Mouse (Mus musculus): ENCODE results near the gene Gm49322. TPM values are rescaled to one million over a fixed set of nuclear protein-coding genes. Genes with fewer than 3 reads are reported as not detected.

Gm49322 gene
- polyA plus RNA-seq, 1 experiment from 2014 or later, result 4.8 TPM

Small RNAs within 50 kb of the gene (microRNA-seq; reads per million reads assigned to microRNA genes)
- not detected for gene Mir6912 (ENCODE audit: borderline number of aligned reads)

Other genes starting within 250 kb of the Gm49322 start
- gene Plk5, start 249.6 kb upstream of the Gm49322 start, polyA plus RNA-seq (2015; fragmentation: Nextera tagmentation; extraction: Ambion mirVana), result 2.0 and 2.2 TPM in 2 replicates
- 7.2 and 8.4 TPM in 2 replicates for gene Mex3d, start 218.4 kb upstream of the Gm49322 start, polyA plus RNA-seq (2015; fragmentation: Nextera tagmentation; extraction: Ambion mirVana)
- 247 and 250 TPM in 2 replicates for gene Mbd3, start 206.5 kb upstream of the Gm49322 start, polyA plus RNA-seq (2015; fragmentation: Nextera tagmentation; extraction: Ambion mirVana)
- 659 and 673 TPM in 2 replicates for gene Uqcr11, start 199.2 kb upstream of the Gm49322 start, polyA plus RNA-seq (2015; fragmentation: Nextera tagmentation; extraction: Ambion mirVana)
- 133 and 135 TPM in 2 replicates for gene Tcf3, start 172.4 kb upstream of the Gm49322 start, polyA plus RNA-seq (2015; fragmentation: Nextera tagmentation; extraction: Ambion mirVana)
- not detected in 2 replicates for gene Onecut3, start 111.2 kb upstream of the Gm49322 start, polyA plus RNA-seq (2015; fragmentation: Nextera tagmentation; extraction: Ambion mirVana)
- 0.09 and 0.28 TPM in 2 replicates for gene Atp8b3, start 66.9 kb upstream of the Gm49322 start, polyA plus RNA-seq (2015; fragmentation: Nextera tagmentation; extraction: Ambion mirVana)
- 25.8 and 27.1 TPM in 2 replicates for gene Rexo1, start 44.5 kb upstream of the Gm49322 start, polyA plus RNA-seq (2015; fragmentation: Nextera tagmentation; extraction: Ambion mirVana)
- gene Klf16, start 28.7 kb upstream of the Gm49322 start, polyA plus RNA-seq (2015; fragmentation: Nextera tagmentation; extraction: Ambion mirVana), result 9.4 and 11.3 TPM in 2 replicates
- gene Abhd17a, start 15.7 kb upstream of the Gm49322 start, polyA plus RNA-seq (2015; fragmentation: Nextera tagmentation; extraction: Ambion mirVana), result 112 and 115 TPM in 2 replicates
- gene Scamp4, start 3.1 kb upstream of the Gm49322 start, polyA plus RNA-seq (2015; fragmentation: Nextera tagmentation; extraction: Ambion mirVana), result 99.1 and 108 TPM in 2 replicates
- gene Adat3, start 3.1 kb upstream of the Gm49322 start, polyA plus RNA-seq (2015; fragmentation: Nextera tagmentation; extraction: Ambion mirVana), result 7.0 and 7.5 TPM in 2 replicates
- 172 and 190 TPM in 2 replicates for gene Csnk1g2, start 16.8 kb downstream of the Gm49322 start, polyA plus RNA-seq (2015; fragmentation: Nextera tagmentation; extraction: Ambion mirVana)
- gene Btbd2, start 51.0 kb downstream of the Gm49322 start, polyA plus RNA-seq (2015; fragmentation: Nextera tagmentation; extraction: Ambion mirVana), result 82.2 and 82.7 TPM in 2 replicates
- gene Mknk2, start 72.1 kb downstream of the Gm49322 start, polyA plus RNA-seq (2015; fragmentation: Nextera tagmentation; extraction: Ambion mirVana), result 99.0 and 105 TPM in 2 replicates
- 48.2 and 51.8 TPM in 2 replicates for gene Mob3a, start 96.0 kb downstream of the Gm49322 start, polyA plus RNA-seq (2015; fragmentation: Nextera tagmentation; extraction: Ambion mirVana)
- gene Izumo4, start 96.2 kb downstream of the Gm49322 start, polyA plus RNA-seq (2015; fragmentation: Nextera tagmentation; extraction: Ambion mirVana), result 27.0 and 28.0 TPM in 2 replicates
- 75.2 and 76.1 TPM in 2 replicates for gene Ap3d1, start 136.2 kb downstream of the Gm49322 start, polyA plus RNA-seq (2015; fragmentation: Nextera tagmentation; extraction: Ambion mirVana)
- 17.1 and 21.7 TPM in 2 replicates for gene Dot1l, start 149.2 kb downstream of the Gm49322 start, polyA plus RNA-seq (2015; fragmentation: Nextera tagmentation; extraction: Ambion mirVana)
- gene Sf3a2, start 192.2 kb downstream of the Gm49322 start, polyA plus RNA-seq (2015; fragmentation: Nextera tagmentation; extraction: Ambion mirVana), result 68.1 and 79.7 TPM in 2 replicates
- gene Plekhj1, start 192.6 kb downstream of the Gm49322 start, polyA plus RNA-seq (2015; fragmentation: Nextera tagmentation; extraction: Ambion mirVana), result 121 and 125 TPM in 2 replicates
- gene Amh, start 199.2 kb downstream of the Gm49322 start, polyA plus RNA-seq (2015; fragmentation: Nextera tagmentation; extraction: Ambion mirVana), result 0.09 TPM in 1 of 2 replicates, not detected in the other
- 10.0 and 13.8 TPM in 2 replicates for gene Jsrp1, start 207.5 kb downstream of the Gm49322 start, polyA plus RNA-seq (2015; fragmentation: Nextera tagmentation; extraction: Ambion mirVana)
- gene Oaz1, start 220.6 kb downstream of the Gm49322 start, polyA plus RNA-seq (2015; fragmentation: Nextera tagmentation; extraction: Ambion mirVana), result 1,751 and 1,885 TPM in 2 replicates
- gene Lingo3, start 238.0 kb downstream of the Gm49322 start, polyA plus RNA-seq (2015; fragmentation: Nextera tagmentation; extraction: Ambion mirVana), result 2.2 and 2.5 TPM in 2 replicates
- gene Lsm7, start 249.2 kb downstream of the Gm49322 start, polyA plus RNA-seq (2015; fragmentation: Nextera tagmentation; extraction: Ambion mirVana), result 252 and 265 TPM in 2 replicates
- gene Sppl2b, start 249.3 kb downstream of the Gm49322 start, polyA plus RNA-seq (2015; fragmentation: Nextera tagmentation; extraction: Ambion mirVana), result 51.3 and 60.7 TPM in 2 replicates

Data from embryonic facial prominence, embryonic 15.5 days (tissue).